Mouse (Mus musculus) forebrain, embryonic 13.5 days (tissue): Measurements from ENCODE around the gene Vps13d. TPM values are rescaled to one million over a fixed set of nuclear protein-coding genes. Genes with fewer than 3 reads are reported as not detected.
A peak's percentile ranks its signal among the peaks of the same experiment; 100 is the strongest.

ENCODE experiments used
- ATAC-seq: fragments of 200-750 bp; cut with Nextera tagmentation; 2 replicates; pipeline ENCODE4 v1.8.0; 2017
- H3K27ac ChIP-seq: fragments of 300-500 bp; sonication (generic); 2 replicates; pipeline ENCODE4 v1.5.1; 2015; ENCODE audit warnings: inconsistent platforms, mild to moderate bottlenecking, moderate library complexity
- H3K27me3 ChIP-seq: fragments of 300-500 bp; sonication (generic); 2 replicates; pipeline ENCODE4 v1.6.1; 2015; ENCODE audit warnings: mild to moderate bottlenecking, inconsistent platforms
- H3K36me3 ChIP-seq: fragments of 300-500 bp; sonication (generic); 2 replicates; pipeline ENCODE4 v1.6.1; 2015; ENCODE audit warnings: mild to moderate bottlenecking, inconsistent platforms; ENCODE audit not compliant: poor library complexity, severe bottlenecking
- H3K4me1 ChIP-seq: fragments of 300-500 bp; sonication (generic); 2 replicates; pipeline ENCODE4 v1.6.1; 2015; ENCODE audit warnings: inconsistent platforms
- H3K4me2 ChIP-seq: fragments of 300-500 bp; sonication (generic); 2 replicates; pipeline ENCODE4 v1.6.1; 2015; ENCODE audit warnings: inconsistent platforms, mild to moderate bottlenecking, moderate library complexity
- H3K4me3 ChIP-seq: fragments of 300-500 bp; sonication (generic); 2 replicates; pipeline ENCODE4 v1.5.1; 2015; ENCODE audit warnings: mild to moderate bottlenecking, inconsistent platforms
- H3K9ac ChIP-seq: fragments of 300-500 bp; sonication (generic); 2 replicates; pipeline ENCODE4 v1.6.1; 2015; ENCODE audit warnings: mild to moderate bottlenecking, inconsistent platforms
- H3K9me3 ChIP-seq: fragments of 300-500 bp; sonication (generic); replicated peaks from 2 replicates; pipeline ENCODE4 v1.6.1; 2016; ENCODE audit warnings: inconsistent platforms
- WGBS: fragments of 180-500 bp; shearing (Covaris S2); methylation state at CpG from one replicate; pipeline ENCODE4 v1.1.7; 2015; 5-methylcytosine and 5-hydroxymethylcytosine counted together
- polyA plus RNA-seq: library from polyadenylated mRNA; unstranded; fragments of >200 nt; fragmentation: Nextera tagmentation; extraction: Ambion mirVana; gene quantifications from 2 replicates; pipeline ENCODE4 v1.2.1, GENCODE M21; 2015

Vps13d gene
- polyA plus RNA-seq, 1 experiment from 2014 or later = 7.7 TPM

- no peaks in the 10 kb centered on the region for H3K36me3 ChIP-seq
- H3K27ac ChIP-seq = no peak overlapping the region
- H3K4me2 ChIP-seq = no peak overlapping the region
- no peaks in the 10 kb centered on the region for H3K9me3 ChIP-seq
- ATAC-seq = peak; percentile 70; the same call in 1 of the 2 replicates
- H3K9ac ChIP-seq = no peak overlapping the region
- H3K4me3 ChIP-seq = no peak overlapping the region
- no peaks in the 10 kb centered on the region for H3K27me3 ChIP-seq
- peaks cover 4% of the 10 kb centered on the region; the same call in 1 of the 2 replicates for H3K4me1 ChIP-seq
- 96% methylated on average over 1 of the region's 1 CpGs for WGBS
These were observed 265.0 kb downstream of the Vps13d start for GRCm38 (mm10) chr4:144929811-144930221.

GRCm38 (mm10) chr4:144928693-144929436 lies 265.9 kb downstream of the Vps13d start:
- WGBS = 87% methylated on average over 5 of the region's 5 CpGs

More at GRCm38 (mm10) chr4:144928693-144929436, 265.9 kb downstream of the Vps13d start:
- Histone ChIP-seq H3K27ac (no peak overlapping the region), H3K4me2 (no peak overlapping the region), H3K4me1 (peaks cover 4% of the 10 kb centered on the region; the same call in 1 of the 2 replicates), H3K9me3 (no peaks in the 10 kb centered on the region), H3K4me3 (no peak overlapping the region), H3K36me3 (no peaks in the 10 kb centered on the region), H3K27me3 (no peaks in the 10 kb centered on the region), H3K9ac (no peak overlapping the region)
- no peak for ATAC-seq

Other genes with a start within 250 kb of the Vps13d start
- 1.6 and 1.8 TPM in 2 replicates for gene Tnfrsf1b, start 51.9 kb upstream of the Vps13d start, polyA plus RNA-seq
- gene Tnfrsf8, start 120.2 kb upstream of the Vps13d start, polyA plus RNA-seq = 0.08 and 0.18 TPM in 2 replicates